Mouse (Mus musculus): ENCODE data around the gene Atp5k. TPM values are rescaled to one million over a fixed set of nuclear protein-coding genes. Genes with fewer than 3 reads are reported as not detected.

Gene Atp5k
- polyA plus RNA-seq (2012) = 63.0 and 83.7 TPM in 2 replicates

- no peak for TF ChIP-seq GATA1 (IDR thresholded peaks at IDR 0.05; ENCODE audit: low read length)
Measured at GRCm38 (mm10) chr5:108433804-108434587, at the start of gene Atp5k. TSS of gene Atp5k (minus strand) at chr5:108434448.

- TF ChIP-seq GATA1 (IDR thresholded peaks at IDR 0.05; ENCODE audit: low read length) = no peak
Measured at GRCm38 (mm10) chr5:108483006-108483405, 48.8 kb upstream of the Atp5k start.

GRCm38 (mm10) chr5:108475977-108476376 lies 41.7 kb upstream of the Atp5k start:
- TF ChIP-seq GATA1 (IDR thresholded peaks at IDR 0.05; ENCODE audit: low read length) = no peak

- no peak for TF ChIP-seq GATA1 (IDR thresholded peaks at IDR 0.05; ENCODE audit: low read length)
Measured at GRCm38 (mm10) chr5:108473737-108474136, 39.5 kb upstream of the Atp5k start.

GRCm38 (mm10) chr5:108469617-108470016 lies 35.4 kb upstream of the Atp5k start:
- TF ChIP-seq GATA1 (IDR thresholded peaks at IDR 0.05; ENCODE audit: low read length) = no peak

- no peak for TF ChIP-seq GATA1 (IDR thresholded peaks at IDR 0.05; ENCODE audit: low read length)
Measured at GRCm38 (mm10) chr5:108466647-108467046, 32.4 kb upstream of the Atp5k start.

GRCm38 (mm10) chr5:108465131-108465891 lies 31.1 kb upstream of the Atp5k start:
- TF ChIP-seq GATA1 (IDR thresholded peaks at IDR 0.05; ENCODE audit: low read length) = no peak

- no peak for TF ChIP-seq GATA1 (IDR thresholded peaks at IDR 0.05; ENCODE audit: low read length)
Measured at GRCm38 (mm10) chr5:108462446-108462845, 28.2 kb upstream of the Atp5k start.

- no peak for TF ChIP-seq GATA1 (IDR thresholded peaks at IDR 0.05; ENCODE audit: low read length)
Measured at GRCm38 (mm10) chr5:108461082-108462065, 27.1 kb upstream of the Atp5k start, which contains the start of gene Pcgf3. TSS of gene Pcgf3 (plus strand) at chr5:108461232.

GRCm38 (mm10) chr5:108460461-108460860 lies 26.2 kb upstream of the Atp5k start:
- TF ChIP-seq GATA1 (IDR thresholded peaks at IDR 0.05; ENCODE audit: low read length) = no peak

GRCm38 (mm10) chr5:108458706-108459105 lies 24.5 kb upstream of the Atp5k start:
- TF ChIP-seq GATA1 (IDR thresholded peaks at IDR 0.05; ENCODE audit: low read length) = no peak

- TF ChIP-seq GATA1 (IDR thresholded peaks at IDR 0.05; ENCODE audit: low read length) = no peak
Measured at GRCm38 (mm10) chr5:108454094-108454493, 19.8 kb upstream of the Atp5k start.

GRCm38 (mm10) chr5:108452422-108452821 lies 18.2 kb upstream of the Atp5k start:
- TF ChIP-seq GATA1 (IDR thresholded peaks at IDR 0.05; ENCODE audit: low read length) = no peak

GRCm38 (mm10) chr5:108451611-108452010 lies 17.4 kb upstream of the Atp5k start:
- TF ChIP-seq GATA1 (IDR thresholded peaks at IDR 0.05; ENCODE audit: low read length) = no peak

GRCm38 (mm10) chr5:108450837-108451540 lies 16.7 kb upstream of the Atp5k start:
- TF ChIP-seq GATA1 (IDR thresholded peaks at IDR 0.05; ENCODE audit: low read length) = no peak

Measured in G1E-ER4 (cell line).